Mouse (Mus musculus) B cell, adult 2 months (primary cell): ENCODE data around the gene Ppt2.

Experiments used
- DNase-seq, 2 experiments: peaks; one replicate each; pipeline ENCODE4 v3.0.0; 2022

Gene Ppt2

DNA sequence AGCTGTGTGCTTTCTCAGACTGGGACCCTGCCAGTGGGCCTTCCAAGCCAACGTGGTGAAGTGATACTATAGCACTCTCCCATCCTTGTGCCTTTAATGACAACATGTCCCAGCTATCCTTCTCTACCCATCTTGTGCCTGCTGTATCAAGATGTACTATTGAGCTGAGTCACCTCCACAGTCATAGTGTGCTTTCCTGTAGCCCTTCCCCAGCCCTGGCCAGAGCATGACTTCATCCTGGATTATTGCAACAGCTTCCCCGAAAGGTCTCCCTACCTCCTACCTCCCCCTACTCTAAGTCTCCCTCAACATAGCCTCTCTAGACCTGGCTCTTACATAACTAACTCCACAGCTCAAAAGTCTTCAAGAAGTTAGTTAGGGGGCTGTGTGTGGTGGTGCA is 7.4 kb upstream of the Ppt2 start:
- no peak for DNase-seq

DNA sequence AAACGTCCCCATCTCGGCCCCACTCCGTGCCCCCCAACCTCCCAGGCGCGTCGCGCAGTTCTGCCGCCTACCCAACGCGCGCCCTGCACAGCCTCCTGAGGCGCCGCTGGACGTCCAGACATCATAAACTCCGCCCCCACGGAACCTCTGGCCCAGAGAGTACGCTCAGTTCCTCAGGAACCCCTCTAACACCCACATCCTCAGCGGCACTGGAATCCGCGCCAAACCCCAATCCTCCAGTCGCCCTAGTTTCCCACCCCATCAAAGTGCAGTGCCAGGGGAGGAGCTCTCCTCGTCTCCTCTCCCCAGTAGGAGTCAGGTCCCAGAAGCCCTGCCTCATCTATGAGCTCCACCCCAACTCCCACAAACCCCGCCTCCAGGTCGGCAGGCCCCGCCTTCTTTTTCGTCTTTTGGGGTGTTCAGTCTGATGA is 4.0 kb upstream of the Ppt2 start:
- DNase-seq, result peak; percentile 74 to 75

DNA sequence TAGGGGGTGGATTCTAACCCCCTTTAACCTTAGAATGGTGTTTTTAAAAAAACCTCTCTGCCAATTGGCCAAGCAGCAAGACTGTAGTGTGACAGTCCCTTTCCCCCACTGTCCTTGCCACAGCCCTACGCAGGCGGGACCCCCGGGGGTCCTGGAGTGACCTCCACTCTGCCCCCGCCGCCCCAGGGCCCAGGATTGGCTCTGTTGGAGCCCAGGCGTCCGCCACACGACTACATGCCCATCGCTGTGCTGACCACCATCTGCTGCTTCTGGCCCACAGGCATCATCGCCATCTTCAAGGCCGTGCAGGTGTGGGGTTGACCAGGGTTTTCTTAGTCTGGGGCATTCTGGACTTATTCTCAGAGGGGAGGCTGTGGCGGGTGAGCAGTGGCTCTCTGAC is 3.3 kb upstream of the Ppt2 start:
- DNase-seq, result no peak

DNA sequence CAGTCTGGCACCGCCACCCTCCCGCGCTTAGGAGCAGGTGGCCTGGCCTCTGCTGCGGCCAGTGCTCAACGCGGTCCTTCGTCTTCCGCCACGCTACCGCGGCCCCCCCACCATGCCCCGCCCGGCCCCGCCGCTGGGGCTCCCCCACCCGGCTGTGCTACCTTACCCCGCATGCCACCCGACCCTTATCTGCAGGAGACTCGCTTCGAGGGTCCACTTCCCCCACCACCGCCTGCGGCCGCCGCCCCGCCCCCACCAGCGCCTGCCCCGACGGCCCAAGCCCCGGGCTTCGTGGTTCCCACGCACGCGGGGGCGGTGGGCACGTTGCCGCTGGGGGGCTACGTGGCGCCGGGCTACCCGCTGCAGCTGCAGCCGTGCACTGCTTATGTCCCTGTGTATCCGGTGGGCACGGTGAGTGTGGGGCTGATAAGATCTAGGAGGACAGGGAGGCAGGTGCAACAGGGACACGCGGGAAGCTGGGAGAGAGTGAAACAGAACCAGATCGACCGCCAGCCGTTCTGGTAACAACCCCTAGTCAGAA is 2.5 kb upstream of the Ppt2 start:
- DNase-seq, result peak in 1 of 2 experiments; percentile 24

DNA sequence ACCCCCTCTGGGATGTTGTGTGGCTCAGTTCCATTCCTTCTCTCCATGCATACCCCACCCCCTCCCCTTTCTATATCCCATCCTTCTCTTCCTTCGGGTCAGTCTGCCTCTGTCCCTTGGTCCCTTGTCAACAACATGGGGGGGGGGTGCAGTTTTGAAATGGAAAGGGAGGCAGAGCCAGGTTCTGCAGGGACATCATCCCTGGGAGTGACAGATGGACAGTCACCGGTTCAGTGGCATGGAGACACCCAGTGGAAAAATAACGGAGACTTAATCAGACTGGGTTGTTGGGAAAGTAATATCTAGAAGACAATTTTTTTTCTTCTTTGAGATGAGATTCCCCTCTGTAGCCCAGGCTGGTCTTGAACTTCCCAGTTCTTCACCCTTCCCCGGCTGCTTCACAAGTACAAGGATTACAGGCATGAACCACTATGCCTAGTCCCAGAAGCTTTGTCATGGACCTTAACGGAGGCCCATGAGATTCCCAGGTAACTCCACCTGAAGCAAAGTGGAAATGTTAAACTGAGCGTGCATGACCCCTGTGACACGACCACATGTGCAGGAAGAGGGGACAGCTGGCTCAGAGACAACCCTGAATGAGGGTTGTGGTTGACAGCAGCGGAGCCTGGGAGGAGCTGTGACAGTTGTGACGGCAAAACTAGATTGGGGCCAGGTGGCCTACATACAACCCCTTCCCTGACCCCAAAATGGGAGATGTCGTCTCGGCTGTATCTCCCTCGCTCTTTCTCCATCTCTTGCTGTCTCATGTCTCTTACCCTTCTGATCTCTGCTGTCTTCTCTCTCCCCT is 1.7 kb upstream of the Ppt2 start:
- peak; percentile 27 to 36 for DNase-seq

DNA sequence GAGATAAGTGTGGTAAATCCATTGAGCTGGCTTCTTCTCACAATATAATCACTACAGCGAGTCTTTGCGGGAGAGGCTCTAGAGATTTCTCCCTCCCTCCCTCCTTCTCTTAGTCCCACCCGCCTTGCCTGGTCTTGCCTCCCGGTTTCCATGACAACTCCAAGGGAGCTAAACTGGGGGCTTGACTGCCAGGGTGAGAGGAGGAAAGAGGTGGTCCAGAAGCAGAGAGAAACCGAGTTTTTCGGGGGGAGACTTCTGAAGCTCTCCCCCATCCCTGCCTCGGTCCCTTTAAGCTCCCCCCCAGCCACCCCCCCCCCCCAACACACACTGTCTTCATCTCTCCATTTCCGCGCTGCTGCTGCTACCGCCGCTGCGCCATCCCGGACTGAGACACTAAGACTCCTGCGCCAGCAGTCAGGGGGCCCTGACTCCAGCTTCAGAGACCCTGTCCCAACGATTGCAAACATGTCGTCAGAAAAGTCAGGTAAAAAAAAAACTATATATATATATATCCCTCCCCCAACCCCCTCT is 976 bp upstream of the Ppt2 start, which contains the start of gene Prrt1:
TSS of gene Prrt1 (plus strand) at position 313 of the 531 bp plus-strand sequence.
- no peak for DNase-seq

DNA sequence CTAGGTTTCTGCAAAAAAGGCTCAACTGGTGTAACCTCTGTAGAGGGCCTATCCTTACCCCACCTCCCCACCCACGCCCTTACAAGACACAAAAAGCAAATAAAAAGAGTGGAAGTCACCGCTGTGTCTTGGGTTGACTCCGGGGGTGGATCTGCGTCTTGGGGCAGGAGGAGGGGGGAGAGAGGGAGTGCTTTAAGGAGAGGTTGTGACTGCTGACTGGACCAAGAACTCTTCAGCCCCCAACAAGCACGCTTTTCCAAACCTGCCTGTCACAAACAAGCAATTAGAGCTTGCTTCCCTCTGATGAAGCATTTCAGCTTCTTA is 296 bp upstream of the Ppt2 start:
- DNase-seq, result no peak

DNA sequence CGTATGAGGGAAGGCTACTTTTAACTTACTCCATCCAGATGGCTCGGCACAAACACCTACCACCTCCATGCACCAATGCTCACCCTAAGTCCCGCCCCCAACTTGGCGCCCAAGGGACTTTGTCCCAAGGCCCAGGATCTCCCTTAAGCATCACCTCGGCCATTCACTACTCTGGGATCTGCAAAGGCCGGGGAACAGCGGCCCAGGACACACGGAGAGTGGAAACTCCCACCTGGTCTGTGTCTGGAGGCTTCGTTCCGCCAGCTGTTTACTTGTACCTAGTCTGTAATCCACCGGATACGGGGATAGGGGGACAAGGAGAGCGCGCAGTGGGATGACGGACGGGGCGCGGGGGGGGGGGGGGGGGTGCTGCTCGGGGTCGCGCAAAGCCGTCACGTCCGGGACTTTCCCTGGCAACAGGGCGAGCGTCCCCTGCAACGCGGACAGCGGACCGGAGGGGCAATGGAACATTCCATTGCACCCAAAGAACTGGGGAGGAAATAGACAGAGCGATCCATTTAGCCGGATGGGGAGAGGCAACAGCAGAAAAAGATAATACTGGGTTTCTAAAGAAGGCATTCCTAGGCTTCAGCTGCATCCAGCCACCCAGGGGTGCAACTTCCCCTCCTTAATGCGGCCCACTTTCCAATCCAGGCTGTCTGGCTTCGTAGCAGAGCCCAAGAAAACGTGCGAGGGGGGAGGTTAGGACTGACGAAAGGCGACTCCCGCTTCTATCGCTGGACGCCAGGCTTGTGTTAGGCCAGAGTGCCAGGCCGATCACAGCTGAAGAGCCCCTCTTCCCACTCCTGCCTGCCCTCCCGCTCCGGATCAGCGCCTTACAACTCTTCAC is 992 bp downstream of the Ppt2 start:
- DNase-seq, result peak; percentile 47

DNA sequence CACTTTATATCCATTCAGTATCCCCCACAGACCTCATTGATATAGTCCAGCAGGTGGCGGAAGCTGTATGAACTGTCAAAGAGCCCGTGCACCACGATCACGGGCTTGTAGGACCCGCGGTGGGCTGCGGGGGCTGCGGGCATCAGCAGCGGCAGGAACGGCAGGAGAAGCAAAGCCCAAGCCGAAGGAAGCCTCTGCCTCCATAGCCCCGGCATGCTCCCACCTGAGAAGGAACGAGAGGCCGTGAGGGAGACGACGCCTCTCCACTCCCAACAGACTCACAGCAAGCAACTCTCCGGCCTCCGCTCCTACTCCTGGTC is 1.6 kb downstream of the Ppt2 start:
- peak in 1 of 2 experiments; percentile 47 for DNase-seq

DNA sequence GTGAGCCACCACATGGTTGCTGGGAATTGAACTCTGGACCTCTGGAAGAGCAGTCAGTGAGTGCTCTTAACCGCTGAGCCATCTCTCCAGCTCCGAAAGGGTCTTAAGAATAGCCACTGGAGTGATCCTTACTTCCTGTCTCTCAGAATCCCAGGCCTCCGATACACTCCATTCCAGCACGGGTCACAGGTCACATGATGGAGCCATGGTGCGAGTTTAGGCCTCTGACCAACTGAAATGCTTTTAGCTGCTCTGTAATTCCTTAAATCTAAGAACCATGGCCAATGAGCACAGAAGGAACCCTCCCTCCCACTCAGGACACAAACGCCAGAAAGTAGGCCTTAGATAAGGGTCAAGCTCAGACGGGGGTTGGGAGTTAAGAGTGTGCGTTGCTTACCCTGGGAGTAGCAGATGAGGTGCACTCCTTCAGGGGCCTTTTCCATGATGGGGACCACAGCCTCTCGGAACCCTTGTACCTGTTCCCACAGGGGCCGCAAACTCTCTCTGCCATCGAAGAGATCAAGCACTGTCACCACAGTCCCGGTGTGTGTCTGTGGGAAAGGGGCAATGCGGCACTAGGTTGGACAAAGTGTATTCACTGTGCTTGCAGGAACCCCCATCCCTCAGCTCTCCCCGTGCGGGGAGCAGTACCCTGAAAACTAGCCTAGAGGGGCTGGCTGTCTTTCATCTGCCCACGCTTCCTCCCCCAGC is 2.1 kb downstream of the Ppt2 start:
- DNase-seq, result no peak

DNA sequence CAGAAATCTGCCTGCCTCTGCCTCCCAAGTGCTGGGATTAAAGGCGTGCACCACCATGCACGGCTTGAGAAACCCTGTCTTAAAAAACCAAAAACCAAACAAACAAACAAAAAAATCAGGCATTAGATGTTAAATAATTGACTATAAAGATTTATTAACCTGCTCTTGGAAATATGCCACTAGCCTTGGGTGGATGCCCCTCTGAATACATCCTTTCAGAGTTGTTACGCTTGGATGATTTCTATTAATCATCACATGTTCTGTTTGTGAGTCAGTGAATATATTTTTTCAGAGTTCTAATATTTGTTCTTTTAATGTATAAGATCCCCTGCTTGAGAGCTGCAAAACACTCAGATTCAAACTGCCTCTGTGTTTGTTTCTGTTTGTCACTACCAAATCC is 3.3 kb downstream of the Ppt2 start:
- no peak for DNase-seq

DNA sequence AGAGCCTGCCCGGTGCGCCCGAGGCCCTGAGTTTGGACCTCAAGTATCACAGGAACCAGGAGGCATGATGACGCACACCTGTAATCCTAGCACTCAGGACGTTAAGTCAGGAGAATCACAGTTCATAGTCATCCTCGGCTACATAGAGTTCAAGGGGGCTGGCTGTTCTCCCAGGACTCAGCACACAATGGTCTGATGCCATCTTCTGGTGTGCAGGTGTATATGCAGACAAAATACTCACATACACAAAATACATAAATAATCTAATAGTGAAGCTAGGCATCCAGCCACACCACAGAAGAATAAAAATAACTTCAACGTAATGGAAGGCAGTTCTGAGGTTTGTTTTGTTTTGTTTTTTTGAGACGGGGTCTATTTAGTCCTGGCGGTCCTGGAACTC is 5.1 kb downstream of the Ppt2 start:
- DNase-seq, result no peak

DNA sequence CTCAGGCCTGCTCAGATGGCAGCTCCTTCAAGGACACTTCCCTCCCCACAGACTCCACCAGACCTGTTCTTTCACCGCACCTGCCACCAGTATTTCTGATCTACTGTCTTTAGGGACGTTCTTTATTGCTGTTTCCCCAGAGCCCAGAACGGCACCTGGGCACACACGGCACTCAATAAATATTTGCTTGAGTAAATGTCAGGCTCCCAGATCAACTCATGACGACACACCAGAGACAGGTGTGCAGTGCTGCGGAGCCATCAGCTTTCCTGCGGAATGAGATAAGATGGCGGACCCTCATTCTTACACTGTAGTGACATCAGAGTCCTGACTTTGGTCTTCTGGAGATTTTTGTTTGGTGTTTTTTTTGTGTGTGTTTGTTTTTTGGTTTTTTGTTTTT is 7.3 kb downstream of the Ppt2 start:
- no peak for DNase-seq

DNA sequence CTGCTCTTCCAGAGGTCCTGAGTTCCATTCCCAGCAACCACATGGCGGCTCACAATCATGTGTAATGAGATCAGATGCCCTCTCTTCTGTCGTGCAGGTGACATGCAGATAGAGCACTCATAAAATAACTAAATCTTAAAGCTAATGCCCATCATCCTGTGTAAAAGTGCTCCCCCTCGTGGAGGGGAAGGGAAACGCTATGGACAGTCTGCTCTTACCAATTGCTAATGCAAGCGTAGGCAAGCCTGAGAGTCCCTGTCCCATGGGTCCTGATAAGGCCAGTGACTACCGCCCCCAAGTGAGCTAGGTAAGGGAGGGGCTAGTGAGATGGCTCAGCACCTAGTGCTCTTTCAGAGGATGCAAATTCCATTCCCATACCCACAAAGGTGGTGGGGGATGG is 9.3 kb downstream of the Ppt2 start:
- DNase-seq, result peak; percentile 90 to 92

DNA sequence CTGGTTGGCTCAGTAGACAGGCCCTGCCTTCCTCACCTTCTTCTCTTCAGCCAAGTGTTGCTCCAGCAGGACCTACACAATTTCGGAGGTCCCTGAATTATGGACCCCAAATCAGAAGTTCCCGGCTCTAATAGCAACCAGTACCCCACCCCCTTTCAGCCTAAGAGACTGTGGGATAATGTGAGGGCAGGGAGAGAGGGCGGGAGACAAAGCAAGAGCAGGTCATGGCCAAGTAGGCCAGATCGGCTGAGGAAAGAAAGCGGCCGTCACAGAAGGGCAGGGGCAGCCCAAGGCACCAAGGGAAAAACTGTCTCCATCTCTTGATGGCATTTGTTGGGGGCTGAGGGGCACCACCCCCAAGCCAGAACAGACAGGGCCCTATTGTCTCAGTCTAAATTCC is 12.4 kb downstream of the Ppt2 start, which contains the start of gene Egfl8:
TSS of gene Egfl8 (minus strand) at position 101 of the 400 bp plus-strand sequence.
- no peak for DNase-seq

DNA sequence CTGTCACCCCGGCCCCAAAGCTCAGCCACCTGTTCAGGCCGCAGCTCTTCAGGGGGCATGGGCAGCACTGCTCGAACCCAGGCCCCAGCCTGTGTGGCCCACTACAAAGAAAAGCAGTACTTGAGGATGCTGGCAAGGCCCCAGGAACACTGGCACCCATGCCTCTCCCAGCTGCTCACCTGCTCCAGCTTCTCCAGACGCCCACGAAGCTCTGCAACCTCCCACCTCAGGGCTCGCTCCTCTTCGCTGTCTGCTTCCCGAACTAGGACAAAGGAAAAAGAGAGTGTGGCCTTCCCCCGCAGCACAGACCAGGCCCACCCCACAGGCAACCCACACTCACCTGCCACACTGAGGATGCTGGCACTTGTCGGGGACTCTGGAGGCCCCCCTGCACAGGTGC is 14.5 kb downstream of the Ppt2 start:
- no peak for DNase-seq

DNA sequence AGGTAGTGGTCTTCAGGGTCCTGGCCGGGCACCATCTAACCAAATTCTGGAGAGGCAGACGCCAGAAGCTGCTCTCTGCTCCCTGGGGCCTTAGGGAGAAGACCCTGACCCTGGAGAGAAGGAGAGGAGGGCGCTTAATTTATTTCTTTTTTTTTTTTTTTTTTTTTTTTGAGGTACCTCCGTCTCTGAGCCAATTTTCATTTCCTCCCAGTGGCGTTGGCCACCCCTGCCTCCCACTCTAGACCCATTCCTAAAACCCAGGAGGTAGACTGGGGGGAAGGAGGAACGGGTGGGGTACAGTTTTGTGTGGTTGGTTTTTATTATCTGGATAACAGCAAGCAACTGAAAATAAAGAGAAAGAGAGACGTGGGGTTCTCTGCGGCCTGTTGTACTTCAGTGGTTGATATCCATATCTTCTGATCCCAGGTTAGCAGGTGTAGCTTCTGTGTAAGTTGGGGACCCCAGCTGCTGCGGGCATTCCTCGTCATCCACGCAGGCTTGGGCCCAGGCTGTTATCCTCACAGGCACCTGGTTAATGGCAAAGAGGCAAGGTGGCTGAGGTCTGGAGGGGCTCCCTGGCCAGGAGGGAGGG is 15.2 kb downstream of the Ppt2 start:
- DNase-seq, result no peak

DNA sequence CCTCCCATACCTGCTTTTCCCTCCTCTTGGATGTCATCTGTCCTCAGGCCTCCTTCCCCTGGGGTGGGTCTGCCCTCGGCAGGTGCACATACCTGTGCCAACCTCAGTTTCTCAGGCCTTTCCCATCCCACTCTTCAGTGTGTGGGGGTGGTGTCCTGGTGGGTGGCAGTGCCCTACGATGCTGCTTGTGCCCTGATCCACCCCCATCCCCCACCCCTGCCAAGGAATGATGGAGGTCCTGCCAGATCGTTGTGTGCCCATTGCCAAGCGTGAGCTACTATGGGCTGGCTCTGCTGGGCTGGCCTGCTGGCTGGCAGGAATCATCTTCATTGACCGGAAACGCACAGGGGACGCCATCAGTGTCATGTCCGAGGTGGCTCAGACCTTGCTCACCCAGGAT is 17.3 kb downstream of the Ppt2 start:
- no peak for DNase-seq

DNA sequence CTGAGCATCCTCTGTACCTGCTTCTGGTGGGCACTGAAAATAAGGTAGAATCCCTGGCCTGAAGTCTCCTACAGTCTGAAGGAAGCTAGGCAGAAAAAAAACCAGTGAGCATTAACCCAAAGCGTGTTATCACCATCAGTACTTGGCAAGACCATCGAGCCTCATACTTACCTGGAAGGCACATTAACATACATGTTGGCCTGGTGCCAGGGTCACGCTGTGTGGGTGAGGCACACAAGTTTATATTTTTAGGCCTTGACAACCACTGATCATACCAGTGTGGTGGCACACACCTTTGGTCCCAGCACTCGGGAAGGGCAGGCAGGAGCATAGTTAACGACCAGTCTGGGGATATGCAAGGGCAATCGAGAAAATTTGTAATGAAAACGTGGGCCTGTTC is 20.3 kb downstream of the Ppt2 start:
- no peak for DNase-seq

DNA sequence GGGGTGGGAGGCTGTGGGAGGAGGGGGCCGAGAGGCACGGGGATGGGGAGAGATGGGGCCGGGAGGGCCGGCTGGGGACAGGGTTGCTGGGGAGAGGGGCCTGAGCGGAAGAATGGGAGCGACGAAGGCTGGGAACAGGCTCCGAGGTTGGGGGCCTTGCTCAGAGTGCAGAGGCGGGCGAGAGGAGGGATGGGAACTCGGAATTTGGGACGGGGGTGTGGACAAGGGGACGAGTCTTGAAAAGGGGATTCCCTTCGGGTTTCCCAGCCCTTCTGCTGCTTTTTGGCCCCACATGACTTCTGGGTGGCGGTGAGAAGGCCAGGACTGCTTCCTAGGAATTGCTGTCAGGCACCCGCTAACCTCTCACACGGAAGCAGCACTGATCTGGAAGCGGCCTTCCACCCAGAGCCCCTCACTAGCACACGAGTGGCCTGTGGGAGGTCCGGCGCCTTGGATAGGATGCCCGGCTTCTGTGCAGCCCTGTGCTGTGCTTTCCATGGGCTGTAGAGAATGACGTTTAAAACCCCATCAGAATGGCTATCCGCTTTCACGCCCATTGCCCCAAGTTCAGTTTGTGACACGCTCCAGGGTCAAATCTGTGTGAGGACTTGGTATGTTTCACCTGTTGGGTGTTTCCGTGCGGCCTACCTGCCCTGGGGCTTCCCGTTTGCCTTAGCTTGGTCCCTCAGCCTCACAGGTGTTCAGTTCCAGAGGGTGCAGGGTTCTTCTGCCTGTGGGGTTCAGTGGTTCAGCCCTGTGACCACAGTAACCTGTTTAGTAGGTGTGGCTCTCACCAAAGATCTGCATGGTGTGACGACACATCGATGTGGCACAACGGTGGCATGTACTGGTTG is 21.9 kb downstream of the Ppt2 start:
- no peak for DNase-seq

DNA sequence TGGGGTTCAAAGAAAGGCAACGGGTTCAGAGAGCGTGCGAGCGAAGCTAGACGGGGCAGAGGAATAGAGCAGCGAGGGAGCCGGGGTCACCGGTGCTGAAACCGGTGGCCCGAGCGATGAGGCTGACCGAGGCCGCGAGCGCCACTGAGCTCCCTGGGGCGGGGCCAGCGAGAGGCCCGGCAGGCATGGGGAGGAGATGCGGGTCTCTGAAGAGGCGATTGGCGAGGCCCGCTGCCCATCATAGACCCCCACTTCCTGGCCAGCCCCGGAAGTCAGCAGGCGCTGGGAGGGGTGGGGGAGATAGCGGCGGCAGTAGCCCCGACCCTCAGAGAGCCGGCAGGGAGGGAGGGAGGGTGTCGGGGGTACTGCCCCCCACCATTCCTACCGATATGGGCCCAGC is 22.7 kb downstream of the Ppt2 start:
- peak; percentile 90 for DNase-seq
